Mouse (Mus musculus): ENCODE results near the gene St6galnac6.

DNA sequence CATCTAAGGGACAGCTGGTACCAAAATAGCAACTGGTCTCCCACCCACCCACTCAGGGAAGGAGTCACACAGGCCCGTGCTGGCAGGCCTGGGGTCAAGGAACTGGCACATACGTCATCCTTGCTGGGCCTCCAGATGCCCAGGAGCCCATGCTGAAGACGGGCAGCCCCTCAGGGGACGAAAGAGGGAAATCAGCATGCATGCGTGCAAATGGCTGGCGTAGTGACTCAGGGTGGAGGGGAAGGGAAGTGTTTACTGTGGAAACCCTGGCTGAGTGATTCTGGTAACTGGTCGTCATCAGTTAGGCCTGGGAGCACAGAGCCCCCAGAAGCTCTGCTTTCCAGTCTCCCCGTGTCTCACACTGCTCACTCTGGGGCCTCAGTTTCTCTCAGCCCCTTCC, 65.8 kb downstream of the St6galnac6 start:
- TF ChIP-seq CTCF (conservative IDR thresholded peaks at IDR 0.05; ENCODE audit: low read length), result no peak
- no peak for TF ChIP-seq POU5F1 (IDR thresholded peaks at IDR 0.05; ENCODE audit: borderline replicate concordance, low read length)

Measured in E14TG2a.4 (cell line).